Mouse (Mus musculus): ENCODE results near the gene Psmd12.
A peak's percentile ranks its signal among the peaks of the same experiment; 100 is the strongest.
"Not testable (repeated sequence)": the region's sequence is repeated elsewhere in the genome, so short reads cannot be mapped to it uniquely, and the experiment has no call there.

Psmd12 gene

GRCm38 (mm10) chr11:107462478-107462877, 16.8 kb upstream of the Psmd12 start:
- no peak for DNase-seq

- DNase-seq = no peak
Observed at GRCm38 (mm10) chr11:107463251-107463681, 16.0 kb upstream of the Psmd12 start.

- no peak for DNase-seq
Observed at GRCm38 (mm10) chr11:107464141-107464540, 15.1 kb upstream of the Psmd12 start.

- no peak for DNase-seq
Observed at GRCm38 (mm10) chr11:107465041-107465440, 14.2 kb upstream of the Psmd12 start.

- no peak for DNase-seq
Observed at GRCm38 (mm10) chr11:107465969-107466368, 13.3 kb upstream of the Psmd12 start.

GRCm38 (mm10) chr11:107466611-107467391, 12.5 kb upstream of the Psmd12 start:
- no peak for DNase-seq

- DNase-seq = peak in 1 of 2 experiments; percentile 15
Observed at GRCm38 (mm10) chr11:107468252-107469030, 10.8 kb upstream of the Psmd12 start.

- peak; percentile 68 to 87 for DNase-seq
Observed at GRCm38 (mm10) chr11:107469031-107469522, 10.2 kb upstream of the Psmd12 start.

- peak; percentile 71 to 82 for DNase-seq
Observed at GRCm38 (mm10) chr11:107469523-107470371, 9.5 kb upstream of the Psmd12 start.

GRCm38 (mm10) chr11:107470521-107471041, 8.7 kb upstream of the Psmd12 start, which contains the start of gene Pitpnc1:
Gene Pitpnc1, minus strand, starts transcription at chr11:107470699.
- DNase-seq = peak; percentile 90 to 92

- no peak for DNase-seq
Observed at GRCm38 (mm10) chr11:107471071-107471720, 8.1 kb upstream of the Psmd12 start.

GRCm38 (mm10) chr11:107472304-107472703, 7.0 kb upstream of the Psmd12 start:
- DNase-seq = no peak

GRCm38 (mm10) chr11:107473137-107473820, 6.0 kb upstream of the Psmd12 start:
- peak; percentile 62 to 69 for DNase-seq

GRCm38 (mm10) chr11:107479862-107480203, 549 bp downstream of the Psmd12 start:
- DNase-seq = no peak

GRCm38 (mm10) chr11:107484341-107484740, 5.1 kb downstream of the Psmd12 start:
- no peak for DNase-seq

- DNase-seq = no peak
Observed at GRCm38 (mm10) chr11:107502801-107503200, 23.5 kb downstream of the Psmd12 start.

- DNase-seq = not testable (repeated sequence)
Observed at GRCm38 (mm10) chr11:107504364-107504763, 25.1 kb downstream of the Psmd12 start.

GRCm38 (mm10) chr11:107506260-107506659, 27.0 kb downstream of the Psmd12 start:
- no peak for DNase-seq

GRCm38 (mm10) chr11:107509631-107510338, 30.5 kb downstream of the Psmd12 start:
- DNase-seq = no peak
